Mouse (Mus musculus) testis, adult 2 months (tissue): ENCODE results near the gene Tpx2. TPM values are rescaled to one million over a fixed set of nuclear protein-coding genes. Genes with fewer than 3 reads are reported as not detected.

Source experiments
- H3K27ac ChIP-seq: fragments of 200-500 bp; 2 replicates; pipeline ENCODE4 v1.5.1; 2012; ENCODE audit warnings: low read depth, low read length; ENCODE audit not compliant: control insufficient read depth, insufficient read depth
- H3K27me3 ChIP-seq: fragments of 200-500 bp; 2 replicates; pipeline ENCODE4 v1.6.1; 2012; ENCODE audit warnings: mild to moderate bottlenecking, low read length, moderate library complexity; ENCODE audit not compliant: control insufficient read depth, insufficient read depth
- H3K36me3 ChIP-seq: fragments of 200-500 bp; 2 replicates; pipeline ENCODE4 v1.6.1; 2012; ENCODE audit warnings: mild to moderate bottlenecking, low read length; ENCODE audit not compliant: control insufficient read depth, insufficient read depth
- H3K4me1 ChIP-seq: fragments of 200-500 bp; 2 replicates; pipeline ENCODE4 v1.6.1; 2012; ENCODE audit warnings: low read length; ENCODE audit not compliant: control insufficient read depth, insufficient read depth
- H3K4me3 ChIP-seq: fragments of 200-500 bp; 2 replicates; pipeline ENCODE4 v1.5.1; 2012; ENCODE audit warnings: low read depth, mild to moderate bottlenecking, low read length, moderate library complexity, mixed read lengths; ENCODE audit not compliant: control insufficient read depth
- CTCF ChIP-seq: fragments of 200-500 bp; IDR thresholded peaks from 2 replicates; pipeline ENCODE4 v1.5.1; 2012; ENCODE audit warnings: low read depth, mild to moderate bottlenecking, inconsistent platforms, low read length, moderate library complexity; ENCODE audit not compliant: control insufficient read depth, insufficient read depth, insufficient replicate concordance
- POLR2A ChIP-seq: fragments of 200-500 bp; IDR thresholded peaks from 2 replicates; pipeline ENCODE4 v1.6.1; 2012; ENCODE audit warnings: low read depth, mild to moderate bottlenecking, inconsistent platforms, low read length, moderate library complexity; ENCODE audit not compliant: control insufficient read depth
- polyA plus RNA-seq: library from polyadenylated mRNA; depleted of rRNA; stranded (reverse); fragments of >200 nt; gene quantifications from 2 replicates; pipeline ENCODE4 v1.2.3, GENCODE M21; 2012

Tpx2 gene
- polyA plus RNA-seq, 1 experiment: 9.0 TPM

GRCm38 (mm10) chr2:152821023-152821422 is 26.7 kb upstream of the Tpx2 start:
- Histone ChIP-seq H3K4me3 (no peak overlapping the region), H3K27ac (peak overlapping the region; percentile 72), H3K27me3 (no peaks in the 10 kb centered on the region), H3K36me3 (peaks cover 2% of the 10 kb centered on the region), H3K4me1 (peaks cover 19% of the 10 kb centered on the region)
- TF ChIP-seq POLR2A (no peak), CTCF (no peak)

DNA sequence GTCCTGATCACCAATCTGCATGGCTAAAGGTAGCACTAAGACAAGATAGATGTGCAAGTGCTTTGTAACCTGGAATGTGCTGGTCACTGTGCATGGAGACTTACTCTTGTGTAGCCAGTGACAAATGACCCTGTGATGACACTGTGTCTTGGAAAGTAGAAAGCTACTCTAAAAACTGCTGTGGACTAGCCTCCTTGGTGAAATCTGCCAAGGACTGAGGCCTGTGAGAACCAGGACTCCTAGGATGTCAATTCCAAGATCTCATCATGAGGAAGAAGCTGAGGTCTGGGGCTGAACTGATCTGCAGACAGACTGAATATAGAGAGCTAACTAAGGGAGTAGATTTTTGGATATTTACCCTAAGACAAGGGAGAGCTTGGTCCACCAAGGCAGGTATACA is 26.2 kb upstream of the Tpx2 start:
- peak overlapping the region; percentile 72; the same call in 1 of the 2 replicates for H3K27ac ChIP-seq
- H3K4me1 ChIP-seq: peaks cover 19% of the 10 kb centered on the region
- peaks cover 2% of the 10 kb centered on the region for H3K36me3 ChIP-seq
- TF ChIP-seq POLR2A (no peak), CTCF (no peak)
- no peaks in the 10 kb centered on the region for H3K27me3 ChIP-seq
- no peak overlapping the region for H3K4me3 ChIP-seq

- Histone ChIP-seq H3K4me1 (peaks cover 17% of the 10 kb centered on the region), H3K4me3 (no peak overlapping the region), H3K36me3 (peaks cover 2% of the 10 kb centered on the region), H3K27me3 (no peaks in the 10 kb centered on the region), H3K27ac (no peak overlapping the region)
- TF ChIP-seq POLR2A (no peak), CTCF (no peak)
Measured at GRCm38 (mm10) chr2:152823770-152824169, 24.0 kb upstream of the Tpx2 start.

- TF ChIP-seq POLR2A (no peak), CTCF (no peak)
- no peak overlapping the region for H3K4me3 ChIP-seq
- H3K27me3 ChIP-seq: no peaks in the 10 kb centered on the region
- H3K36me3 ChIP-seq: peaks cover 3% of the 10 kb centered on the region
- H3K4me1 ChIP-seq: peaks cover 21% of the 10 kb centered on the region
- no peak overlapping the region for H3K27ac ChIP-seq
Measured at GRCm38 (mm10) chr2:152824438-152825167, 23.2 kb upstream of the Tpx2 start.

DNA sequence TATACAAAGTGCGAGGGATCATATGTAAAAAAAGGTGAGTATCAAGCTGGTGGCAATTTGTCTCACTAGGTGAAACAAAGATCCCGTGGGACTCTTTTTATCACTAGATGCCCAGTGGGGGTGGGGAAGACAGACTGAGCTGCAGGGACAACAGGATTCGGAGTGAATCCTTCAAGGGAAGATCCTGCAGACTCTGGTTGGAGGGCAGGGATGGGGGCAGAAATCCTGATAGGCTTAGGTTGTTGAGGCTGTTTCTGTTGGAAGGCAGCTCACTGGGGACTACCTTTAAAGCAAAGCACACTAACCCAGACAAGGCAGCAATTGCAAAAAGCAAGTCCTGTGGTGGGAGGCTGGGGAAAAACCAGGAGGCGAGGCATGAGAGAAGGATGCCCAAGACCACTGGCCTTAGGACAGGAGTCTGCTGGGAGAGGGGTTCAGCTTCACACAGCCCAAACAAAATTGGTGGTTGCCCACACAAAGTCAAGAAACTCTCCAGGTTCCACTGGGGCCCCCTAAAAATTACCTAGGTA is 22.5 kb upstream of the Tpx2 start:
- H3K27ac ChIP-seq: no peak overlapping the region
- peaks cover 3% of the 10 kb centered on the region for H3K36me3 ChIP-seq
- peaks cover 19% of the 10 kb centered on the region for H3K4me1 ChIP-seq
- TF ChIP-seq POLR2A (no peak), CTCF (no peak)
- no peak overlapping the region for H3K4me3 ChIP-seq
- no peaks in the 10 kb centered on the region for H3K27me3 ChIP-seq

DNA sequence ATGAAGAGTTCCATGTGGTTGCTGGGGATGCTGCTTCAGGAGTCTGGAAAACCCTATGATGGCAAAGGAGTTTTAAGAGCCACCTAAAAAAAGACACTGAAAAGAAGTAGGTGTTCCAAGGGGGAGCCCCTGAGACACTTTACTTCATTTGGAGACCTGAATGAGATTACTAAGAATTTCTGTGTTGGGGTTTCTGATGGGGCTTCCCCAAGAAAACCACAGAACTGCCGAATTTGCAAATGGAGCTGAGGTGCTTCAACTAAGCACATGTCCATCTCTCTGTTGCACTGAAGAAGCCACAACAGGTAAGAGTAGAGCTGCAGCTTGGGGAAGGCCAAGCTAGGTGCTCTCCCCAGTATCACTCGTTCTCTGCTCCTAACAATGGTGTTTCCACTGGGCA is 22.1 kb upstream of the Tpx2 start:
- H3K27ac ChIP-seq: no peak overlapping the region
- peaks cover 15% of the 10 kb centered on the region for H3K4me1 ChIP-seq
- TF ChIP-seq CTCF (no peak), POLR2A (no peak)

DNA sequence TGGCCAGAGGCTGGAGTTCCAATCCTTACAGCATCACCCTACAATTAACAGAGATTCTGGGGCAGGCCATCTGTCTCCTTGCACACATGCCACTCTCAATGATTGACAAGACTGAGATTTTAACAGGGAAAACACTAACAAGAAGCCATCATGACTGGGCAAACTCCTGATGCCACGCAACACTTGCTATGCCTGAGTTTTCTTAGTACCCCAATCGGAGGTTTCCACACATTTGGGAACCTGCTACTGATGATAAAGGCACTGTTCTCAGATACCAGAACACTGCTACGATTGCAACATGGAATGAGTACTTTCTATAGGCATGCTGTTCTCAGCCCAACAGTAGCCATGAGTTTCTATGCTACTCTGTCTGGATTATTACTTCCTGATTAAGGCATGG is 21.3 kb upstream of the Tpx2 start:
- H3K36me3 ChIP-seq: peaks cover 1% of the 10 kb centered on the region
- peaks cover 10% of the 10 kb centered on the region for H3K4me1 ChIP-seq
- no peak overlapping the region for H3K27ac ChIP-seq
- H3K4me3 ChIP-seq: no peak overlapping the region
- H3K27me3 ChIP-seq: no peaks in the 10 kb centered on the region
- TF ChIP-seq CTCF (no peak), POLR2A (no peak)

More for the DNA sequence above, 22.1 kb upstream of the Tpx2 start:
- Histone ChIP-seq H3K36me3 (peaks cover 3% of the 10 kb centered on the region), H3K4me3 (no peak overlapping the region), H3K27me3 (no peaks in the 10 kb centered on the region)
